Mouse (Mus musculus): ENCODE data around the gene Prdm12. TPM values are rescaled to one million over a fixed set of nuclear protein-coding genes. Genes with fewer than 3 reads are reported as not detected.

Prdm12 gene
- not detected for total RNA-seq (2021)
- long read RNA-seq, experiment 1: 0 reads
- long read RNA-seq, experiment 2: 0 reads

DNA sequence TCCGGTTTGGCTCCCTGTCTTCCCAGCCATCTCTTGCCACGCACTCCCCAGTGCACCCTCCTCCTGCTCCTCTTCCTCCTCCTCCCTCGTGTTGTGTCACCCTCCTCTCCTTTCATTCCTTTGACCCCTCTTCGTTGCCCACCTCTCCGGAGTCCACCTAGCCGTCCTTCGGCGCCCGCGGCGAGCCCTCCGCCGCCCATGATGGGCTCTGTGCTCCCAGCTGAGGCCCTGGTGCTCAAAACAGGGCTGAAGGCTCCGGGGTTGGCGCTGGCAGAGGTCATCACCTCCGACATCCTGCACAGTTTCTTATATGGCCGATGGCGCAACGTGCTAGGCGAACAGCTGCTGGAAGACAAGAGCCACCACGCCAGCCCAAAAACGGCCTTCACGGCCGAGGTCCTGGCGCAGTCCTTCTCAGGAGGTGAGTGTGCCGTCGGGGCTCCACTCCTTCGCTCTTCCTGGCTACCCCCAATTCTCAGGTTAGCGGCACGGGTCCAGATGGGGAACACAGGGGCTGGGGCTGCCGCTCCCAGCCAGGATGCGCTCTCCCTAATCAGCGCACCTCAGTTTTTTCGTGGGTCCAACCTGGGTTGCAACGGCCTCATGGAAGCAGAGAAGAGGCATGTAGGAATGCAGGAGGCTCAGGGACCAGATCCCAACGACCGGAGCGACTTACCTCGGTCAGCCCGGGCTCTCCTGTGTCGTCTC lies at the start of gene Prdm12:
Gene Prdm12, plus strand, starts transcription at position 137 of the 708 bp plus-strand sequence.
- no peak for DNase-seq

DNA sequence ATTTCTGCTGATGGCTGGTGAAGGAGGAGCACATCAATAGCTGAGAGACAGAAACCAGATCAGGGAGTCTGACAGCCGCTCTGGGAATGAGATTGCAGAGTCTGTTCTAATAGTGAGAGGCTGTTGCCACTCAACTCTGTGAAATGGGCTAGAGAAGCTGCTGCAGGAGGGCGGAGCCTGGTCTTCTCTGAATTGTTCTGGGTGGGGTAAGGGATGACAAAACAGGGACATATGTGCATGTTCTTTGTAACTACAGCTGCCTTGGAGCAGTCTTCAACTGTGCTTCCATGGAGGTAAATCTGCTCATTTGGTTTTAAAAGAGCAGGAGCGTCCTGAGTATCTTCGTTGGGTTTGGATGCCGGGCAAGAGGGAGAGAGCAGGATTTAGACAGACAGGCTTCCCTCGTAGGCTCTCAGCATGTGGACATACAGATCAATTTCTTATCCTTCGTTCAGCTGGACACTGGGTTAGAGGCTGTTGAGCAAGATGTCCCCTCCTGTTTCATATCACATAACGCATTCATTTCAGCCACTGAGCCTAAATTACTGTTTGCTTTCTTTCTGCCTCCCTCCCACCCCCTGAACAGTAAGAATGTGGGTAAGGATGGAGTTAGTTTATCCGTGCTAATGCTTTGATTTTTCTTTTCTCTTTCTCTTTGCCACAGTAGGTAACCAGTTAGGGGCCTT lies 47.9 kb upstream of the Prdm12 start:
- DNase-seq: no peak

DNA sequence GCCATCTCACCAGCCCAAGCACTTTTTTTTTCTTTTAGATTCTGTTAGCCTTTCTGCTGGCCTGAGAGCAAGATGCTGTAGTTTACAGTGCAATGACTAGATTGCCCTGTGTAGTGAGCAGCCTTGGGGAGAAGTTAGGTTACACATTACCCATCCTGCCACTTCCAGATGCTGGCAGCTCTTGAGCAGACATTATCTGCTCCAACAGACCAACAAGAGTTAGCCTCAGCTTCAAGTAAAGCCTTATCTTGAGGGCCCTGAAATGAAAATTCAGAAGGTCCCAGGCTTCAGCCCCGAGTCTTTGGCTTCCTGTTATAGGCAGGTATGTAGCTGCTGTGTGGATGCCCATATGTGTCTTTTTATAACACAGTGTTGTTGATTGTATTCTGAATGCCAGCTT lies 32.3 kb upstream of the Prdm12 start:
- DNase-seq: no peak

DNA sequence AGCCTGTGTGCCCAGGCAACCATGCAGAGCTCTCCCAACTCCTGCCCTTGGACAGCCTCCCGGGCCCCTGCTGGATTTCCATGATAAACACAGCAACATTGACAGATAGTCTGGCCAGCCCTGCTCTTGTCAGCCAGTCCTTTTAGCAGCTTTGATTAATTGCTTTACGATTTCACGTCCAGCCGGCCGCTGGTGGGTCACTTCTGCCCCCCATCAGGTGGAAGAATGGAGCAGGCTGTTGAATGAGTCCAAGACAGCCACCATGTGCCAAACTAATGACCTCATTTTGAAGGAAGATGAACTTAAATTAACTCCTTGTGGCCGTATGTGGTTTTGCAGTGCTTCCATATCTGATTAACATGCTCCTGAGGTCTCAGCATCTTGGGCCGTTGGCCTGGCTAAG lies 30.0 kb upstream of the Prdm12 start:
- no peak for DNase-seq

DNA sequence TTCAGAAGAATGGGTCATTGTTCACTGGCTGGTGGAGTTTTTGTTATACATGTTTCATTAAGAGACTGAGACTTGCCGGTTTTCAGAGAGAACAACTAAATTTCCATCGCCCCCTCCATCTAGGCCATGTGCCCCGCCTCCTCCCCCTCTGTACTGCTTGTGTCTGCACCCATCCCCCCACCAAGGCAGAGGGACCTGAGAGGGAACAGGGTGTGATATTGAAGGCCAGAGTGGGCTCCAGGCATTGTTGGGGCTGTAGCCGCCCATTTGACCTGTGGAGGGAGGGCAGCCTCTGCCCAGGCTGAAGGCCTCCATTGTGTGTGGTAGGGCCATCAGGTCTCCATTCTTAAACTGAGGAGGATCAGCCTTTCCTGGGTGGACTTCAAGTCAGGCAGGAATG lies 28.9 kb upstream of the Prdm12 start:
- DNase-seq: no peak

DNA sequence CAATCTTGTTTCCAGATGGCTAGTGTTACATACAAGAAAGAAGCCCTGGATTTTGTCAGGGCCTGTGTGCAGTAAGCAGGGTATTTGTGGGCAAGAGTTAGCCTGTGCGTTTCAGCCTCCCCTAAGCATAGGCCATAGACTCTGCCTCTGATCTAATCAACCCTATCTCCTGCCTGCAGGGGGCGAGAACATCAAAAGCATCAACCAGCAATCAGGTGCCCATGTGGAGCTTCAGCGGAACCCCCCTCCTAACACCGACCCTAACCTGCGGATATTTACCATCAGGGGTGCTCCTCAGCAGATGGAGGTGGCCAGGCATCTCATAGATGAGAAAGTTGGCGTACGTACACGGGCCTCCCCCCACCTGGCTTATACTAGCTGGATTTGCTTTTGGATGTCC lies 28.4 kb upstream of the Prdm12 start:
- no peak for DNase-seq

DNA sequence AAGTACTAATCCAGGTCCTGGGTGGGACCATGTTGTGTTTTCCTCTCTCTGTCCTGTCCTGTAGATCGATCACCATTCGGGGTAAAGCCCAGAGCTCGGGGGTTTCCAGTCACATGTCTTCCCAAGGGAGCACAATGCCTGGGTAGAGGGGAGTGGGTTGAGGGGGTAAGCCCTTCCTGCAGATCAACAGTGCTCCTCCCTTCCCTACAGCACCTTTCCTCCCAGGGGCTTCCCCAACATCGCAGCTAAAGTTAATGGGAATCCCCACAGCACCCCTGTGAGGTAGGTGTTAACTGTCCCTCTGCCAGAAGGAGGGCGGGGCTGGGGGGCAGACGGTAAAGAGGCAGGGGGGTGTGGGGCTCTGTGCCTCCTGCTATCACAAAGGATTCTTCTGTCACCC lies 27.2 kb upstream of the Prdm12 start:
- DNase-seq: no peak

DNA sequence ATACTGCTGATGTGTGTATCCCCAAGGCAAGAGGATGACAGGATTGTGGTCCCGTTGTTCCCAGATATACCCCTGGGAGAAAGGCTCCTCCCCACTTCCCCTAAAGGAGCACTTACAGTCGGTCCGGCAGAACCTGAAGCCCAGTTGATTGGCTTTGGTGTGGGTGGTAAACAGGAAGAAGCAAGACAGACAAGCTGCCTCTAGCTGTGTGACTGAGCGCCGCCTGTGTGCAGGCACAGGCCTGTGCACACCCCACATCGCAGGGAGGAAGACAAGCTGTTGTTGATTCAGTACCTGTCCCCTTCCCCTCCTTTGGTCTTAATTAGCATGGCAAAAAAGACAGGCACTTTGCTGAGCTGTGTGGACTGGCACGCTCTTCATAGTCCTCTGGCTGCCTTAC lies 26.1 kb upstream of the Prdm12 start:
- no peak for DNase-seq

DNA sequence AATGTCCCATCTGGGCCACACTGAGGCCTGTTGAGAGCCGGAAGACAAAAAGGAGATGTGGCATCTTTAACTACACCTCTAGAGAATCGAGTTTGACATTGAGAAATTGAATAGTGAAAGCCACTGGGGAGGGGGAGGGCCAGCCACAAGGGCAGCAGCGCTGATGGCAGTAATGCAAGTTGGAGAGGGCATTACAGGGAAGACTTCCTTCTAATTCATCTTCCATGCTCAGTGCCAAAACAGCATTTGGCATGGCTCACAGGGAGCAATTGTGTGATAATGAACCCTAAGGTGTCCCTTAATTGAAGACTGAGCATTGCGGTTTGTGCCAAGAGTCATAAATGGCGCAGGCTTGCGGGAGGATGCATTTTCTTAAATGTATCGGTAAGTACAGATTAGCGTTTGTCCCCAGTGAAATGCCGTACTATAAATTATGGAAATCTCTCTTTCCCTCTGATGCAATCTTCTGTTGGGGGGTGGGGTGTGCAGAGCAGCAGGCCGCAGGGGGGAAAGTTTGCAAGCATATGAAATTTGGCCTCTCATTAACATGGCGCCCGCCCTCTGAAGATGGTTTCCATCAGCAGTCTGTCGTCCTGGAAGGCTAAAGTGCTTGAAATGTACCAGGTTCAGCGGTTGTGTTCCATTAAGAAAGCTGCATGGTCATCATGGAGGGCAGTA lies 21.2 kb upstream of the Prdm12 start:
- no peak for DNase-seq

DNA sequence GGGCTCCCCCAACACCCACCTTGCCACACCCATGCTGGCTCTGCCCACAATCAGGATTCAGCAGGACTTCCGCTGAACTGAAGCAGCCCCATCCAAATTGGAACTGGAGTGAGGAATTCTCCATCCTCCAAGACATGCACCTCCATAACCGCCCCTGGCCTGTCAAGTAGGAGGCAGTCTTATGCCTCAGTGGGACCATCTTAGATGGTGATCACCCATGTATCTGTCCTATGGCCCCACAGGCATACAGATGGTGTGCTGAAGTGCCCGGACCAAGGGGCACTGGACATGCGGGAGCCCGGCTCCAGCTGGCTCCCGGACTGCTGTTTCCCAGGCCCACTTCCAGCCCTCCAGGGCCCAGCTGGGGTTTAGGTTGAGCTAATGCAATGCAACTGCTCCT lies 20.6 kb upstream of the Prdm12 start:
- no peak for DNase-seq

DNA sequence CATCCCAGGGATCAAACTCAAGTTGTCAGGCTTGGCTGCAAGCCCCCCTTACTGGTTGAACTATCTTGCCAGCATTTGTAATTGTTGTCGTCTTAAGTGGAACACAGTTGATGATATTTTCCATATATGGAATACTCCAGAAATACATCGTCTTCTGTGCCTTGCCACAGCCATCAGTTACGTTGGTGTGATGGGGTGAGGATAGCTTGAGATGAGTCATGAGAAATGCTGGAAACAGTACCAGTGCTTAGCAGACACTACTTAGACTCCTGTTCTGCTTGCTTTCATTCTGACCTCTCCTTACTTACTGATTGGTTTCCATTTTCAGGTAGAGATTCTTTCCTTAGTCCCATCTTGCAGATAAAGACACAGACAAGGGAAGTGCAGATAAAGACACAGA lies 6.3 kb upstream of the Prdm12 start:
- no peak for DNase-seq

DNA sequence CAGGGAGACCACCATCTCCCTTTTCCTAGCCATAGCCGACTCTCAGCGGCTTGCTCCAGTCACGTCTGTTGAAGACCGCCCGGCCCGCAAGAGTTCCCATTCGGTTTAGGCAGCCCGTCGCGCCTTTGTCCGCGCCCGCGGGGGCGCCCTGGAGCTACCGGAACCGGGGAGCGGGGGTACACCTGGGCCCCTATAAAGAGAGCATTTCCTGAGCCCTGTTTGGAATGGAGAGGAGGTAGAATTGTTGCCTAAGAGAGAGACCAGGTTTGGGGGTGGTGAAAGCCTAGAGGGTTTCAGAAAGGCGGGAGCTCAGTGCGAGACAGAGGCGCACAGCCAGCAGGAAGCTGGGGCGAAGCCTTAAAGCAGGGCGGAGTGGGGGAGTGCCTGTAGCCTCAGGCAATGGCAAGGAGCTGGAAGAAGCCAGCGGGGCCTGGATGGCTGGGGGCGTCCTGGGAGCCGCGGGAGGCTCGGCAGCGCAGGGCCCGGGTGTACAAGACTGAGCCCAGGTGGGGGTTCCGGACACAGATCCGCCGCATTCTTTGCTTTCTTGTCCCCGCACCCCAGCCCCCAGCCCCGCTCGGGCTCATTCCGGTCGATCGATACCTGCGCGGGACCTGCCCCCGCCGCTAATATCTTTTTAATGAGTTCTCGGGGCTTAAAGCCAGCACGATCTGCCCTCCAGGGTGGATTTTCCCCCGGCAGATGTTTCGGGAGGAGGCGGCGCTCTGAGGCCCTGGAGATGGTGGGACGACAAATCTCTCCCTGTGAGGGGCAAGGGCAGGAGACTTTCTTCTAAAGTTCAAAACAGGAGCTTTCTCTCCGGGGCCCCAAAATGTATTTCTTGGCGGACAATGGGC lies 4.3 kb upstream of the Prdm12 start:
- DNase-seq: no peak

DNA sequence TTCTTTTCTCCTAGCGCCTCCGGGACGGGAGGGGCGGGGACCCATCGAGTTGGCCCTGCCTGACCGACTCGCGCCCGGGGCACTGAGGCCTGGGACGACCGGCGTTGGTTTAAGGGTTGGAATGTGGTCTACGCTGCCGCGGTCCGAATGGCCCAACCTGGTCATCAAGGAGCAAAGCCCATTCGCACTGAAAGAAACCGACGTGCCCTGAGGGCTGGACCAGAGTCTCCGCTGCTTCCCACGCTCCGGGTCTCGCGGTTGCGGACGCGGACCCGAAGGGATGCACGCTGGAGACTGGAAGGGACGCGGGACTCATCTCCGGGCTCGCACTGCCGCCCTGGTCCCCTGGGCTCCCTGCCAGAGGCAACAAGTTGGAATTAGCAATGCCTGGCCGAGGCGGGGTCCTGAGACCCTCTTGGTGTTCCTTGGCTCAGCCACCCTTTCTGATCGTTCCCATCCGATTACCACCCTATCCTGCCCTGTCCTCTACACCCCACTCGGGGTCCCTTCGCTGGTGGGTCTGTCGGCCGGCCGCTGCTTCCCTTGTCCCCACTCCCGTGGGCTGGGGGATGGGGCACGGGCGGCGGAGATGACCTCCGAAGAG lies 3.6 kb upstream of the Prdm12 start:
- no peak for DNase-seq

DNA sequence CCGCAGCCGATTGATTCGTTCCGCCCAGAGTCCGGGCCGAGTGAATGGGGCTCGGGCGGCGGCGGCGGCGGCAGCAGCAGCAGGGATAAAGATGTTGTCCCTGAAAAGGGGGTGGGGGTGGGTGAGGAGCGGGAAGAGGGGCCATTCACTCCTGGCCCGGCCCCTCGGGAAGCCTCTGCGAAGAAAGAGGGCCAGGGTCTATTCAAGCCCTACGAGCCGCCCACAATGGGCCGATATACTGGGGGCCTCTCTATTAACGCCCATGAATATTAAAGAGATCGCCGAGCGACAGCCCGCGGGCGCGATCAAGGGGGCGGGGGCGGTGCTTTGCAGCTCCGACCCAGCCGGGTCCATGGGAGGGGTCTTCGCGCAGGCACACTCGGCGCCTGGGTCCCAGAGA lies 3.1 kb upstream of the Prdm12 start:
- DNase-seq: no peak

DNA sequence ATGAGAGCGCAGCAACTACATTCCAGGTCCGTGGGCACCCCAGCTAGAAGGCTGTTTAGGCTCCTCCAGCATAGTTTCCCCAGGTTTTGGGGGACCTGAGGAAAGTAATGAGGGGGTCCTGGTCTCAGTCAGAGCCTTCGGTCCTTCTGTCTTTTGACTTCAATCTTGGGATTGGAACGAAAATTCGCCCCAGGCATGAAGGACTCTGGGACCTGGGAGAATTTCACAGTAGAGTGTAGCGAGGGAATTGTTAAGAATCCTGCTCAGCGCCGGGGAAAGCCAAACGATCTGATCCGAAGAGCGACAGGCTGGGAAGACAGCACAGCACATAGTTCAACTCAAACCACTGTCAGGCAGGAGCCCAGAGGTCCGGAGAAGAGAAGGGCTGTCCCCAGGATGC lies 2.5 kb upstream of the Prdm12 start:
- no peak for DNase-seq

DNA sequence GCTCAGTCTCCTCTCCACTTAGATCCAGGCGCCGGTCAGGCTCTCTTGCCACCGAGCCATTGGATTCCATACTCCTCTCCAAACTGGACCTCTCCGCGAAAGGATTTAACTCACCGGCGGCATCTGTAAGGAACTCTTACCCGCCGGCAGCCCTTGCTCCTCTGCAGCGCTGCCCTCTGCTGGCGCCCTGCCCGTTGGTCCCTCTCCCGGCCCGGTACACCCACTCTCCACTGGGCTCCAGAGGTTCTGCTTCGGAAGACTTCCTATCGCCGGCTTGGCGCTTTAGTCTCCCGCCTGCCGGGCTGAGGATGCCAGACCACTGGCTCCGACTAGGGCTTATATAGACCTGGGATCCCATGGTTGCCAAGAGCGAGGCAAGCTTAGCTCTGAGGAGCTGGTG lies 2.0 kb upstream of the Prdm12 start:
- no peak for DNase-seq

DNA sequence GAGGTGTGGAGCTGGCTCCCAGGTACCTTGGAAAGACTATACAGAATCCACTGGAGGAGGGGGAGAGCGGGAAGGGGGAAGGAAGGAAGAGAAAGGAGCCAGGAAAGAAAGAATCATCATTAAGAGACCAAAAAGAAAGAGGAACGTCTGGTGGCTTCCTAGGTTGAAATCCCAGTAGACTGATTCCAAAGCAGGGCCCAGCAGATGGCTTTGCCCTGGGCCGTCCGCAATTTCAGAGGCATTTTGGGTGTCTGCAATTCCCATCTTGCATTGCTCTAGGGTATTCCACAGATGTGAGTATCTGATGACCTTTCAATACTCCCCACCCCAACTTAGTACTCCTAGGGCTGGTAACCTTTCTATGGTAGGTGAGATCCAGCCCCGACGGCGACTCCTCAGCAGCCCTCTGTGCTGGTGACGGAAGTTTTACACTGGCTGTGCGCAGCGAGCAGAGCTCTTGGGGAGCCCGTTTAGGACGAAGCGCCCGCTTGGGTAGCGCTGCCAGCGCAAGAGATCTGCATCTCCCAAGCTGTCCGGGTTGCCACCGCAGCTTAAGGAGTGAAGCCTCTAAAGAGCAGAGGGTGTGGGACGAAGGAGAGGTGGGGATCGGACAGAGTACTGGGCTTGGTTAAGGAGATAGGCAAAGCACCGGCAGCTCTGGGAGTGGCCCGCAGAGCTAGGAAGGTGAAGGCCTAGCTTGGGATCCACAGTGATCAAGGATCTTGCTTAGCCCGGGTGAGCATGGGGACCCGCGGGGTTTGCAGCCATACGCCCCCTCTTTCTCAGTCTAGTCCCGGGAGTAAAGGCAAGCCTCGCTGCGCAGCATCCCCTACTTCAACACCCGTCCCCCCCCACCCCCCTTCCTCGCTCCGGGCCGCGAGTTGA lies 1.0 kb upstream of the Prdm12 start:
- no peak for DNase-seq

DNA sequence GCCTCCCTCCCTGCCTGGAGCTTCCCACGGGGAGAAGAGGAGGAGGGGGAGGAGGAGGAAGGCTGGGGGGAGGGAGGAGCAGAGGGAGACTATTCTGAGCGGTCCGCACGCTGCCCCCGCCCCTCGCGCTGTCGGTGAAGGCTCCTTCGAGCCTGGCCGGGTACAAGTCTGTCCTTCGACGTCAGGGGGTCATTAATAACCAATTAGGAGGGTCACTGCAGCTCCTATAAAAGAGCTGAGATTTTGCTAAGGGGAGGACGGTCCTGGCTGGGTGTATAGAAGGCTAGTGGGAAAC lies 424 bp upstream of the Prdm12 start:
- no peak for DNase-seq

DNA sequence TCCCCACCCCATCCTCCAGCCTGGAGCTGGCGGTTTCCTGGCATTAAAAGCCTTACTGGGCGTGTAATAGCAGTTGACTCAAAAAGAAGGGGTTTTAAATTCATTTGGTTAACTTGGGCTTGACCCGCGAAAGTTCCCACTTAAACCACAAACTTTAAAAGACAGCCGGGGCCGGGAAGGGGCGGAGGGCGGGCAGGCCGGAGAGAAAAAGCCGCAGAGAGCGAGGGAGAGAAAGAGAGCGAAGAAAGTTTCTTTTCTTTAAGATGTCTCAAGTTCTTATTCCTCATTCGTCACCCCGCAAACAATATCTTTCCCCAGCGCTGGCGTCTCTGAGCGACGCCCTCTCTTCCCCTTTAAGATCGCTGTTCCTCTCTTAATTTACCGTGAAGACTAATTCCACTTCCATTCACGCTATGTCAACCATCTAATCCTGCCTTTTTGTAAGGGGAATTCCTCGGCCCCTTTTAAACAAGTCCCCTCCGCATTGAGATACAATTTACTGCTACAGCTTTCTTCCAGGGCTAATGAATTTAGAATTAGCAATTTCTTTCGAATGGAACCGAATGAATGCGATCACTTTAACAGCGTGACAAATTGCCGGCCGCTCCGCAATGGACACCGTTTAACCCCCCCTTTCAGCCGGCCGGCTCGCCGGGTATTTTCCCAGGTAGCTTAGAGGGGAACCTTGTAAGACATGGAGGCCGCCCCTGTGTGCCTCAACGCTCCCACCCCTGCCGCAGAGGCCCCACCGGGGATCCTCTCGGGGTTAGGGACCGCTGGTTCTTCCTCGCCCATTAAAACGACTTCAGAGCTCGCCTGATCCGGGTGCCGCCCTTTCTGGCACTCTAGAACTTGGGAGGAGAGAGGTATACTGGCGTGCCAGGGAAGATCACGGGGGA lies 1.0 kb downstream of the Prdm12 start:
- no peak for DNase-seq

DNA sequence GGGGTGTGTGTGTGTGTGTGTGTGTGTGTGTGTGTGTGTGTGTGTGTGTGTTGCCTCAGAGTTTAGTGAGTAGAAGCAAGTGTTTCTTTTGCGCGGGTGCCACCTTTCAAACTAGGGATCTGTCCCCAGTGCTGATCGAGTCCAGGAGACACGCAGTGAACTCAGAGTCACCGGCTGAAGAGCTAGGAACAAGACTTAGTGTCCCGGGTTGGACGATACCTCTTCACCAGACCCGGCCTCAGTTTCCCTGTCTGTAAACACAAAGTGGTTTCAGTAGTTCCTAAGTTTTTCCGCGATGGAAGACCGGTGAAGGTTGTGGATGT lies 1.6 kb downstream of the Prdm12 start:
- no peak for DNase-seq
